Mouse (Mus musculus) thymus, postnatal 0 days (tissue): ENCODE data around the gene Apoa4. TPM values are rescaled to one million over a fixed set of nuclear protein-coding genes. Genes with fewer than 3 reads are reported as not detected.

Experiments
- DNase-seq: peaks from one replicate; pipeline ENCODE4 v3.0.0-alpha.2; 2015; ENCODE audit warnings: low spot score
- polyA plus RNA-seq: library from polyadenylated mRNA; unstranded; fragments of >200 nt; fragmentation: Nextera tagmentation; extraction: Ambion mirVana; gene quantifications from 2 replicates; pipeline ENCODE4 v1.2.1, GENCODE M21; 2015

Gene Apoa4
- polyA plus RNA-seq, 1 experiment from 2014 or later, result 2.9 TPM

GRCm38 (mm10) chr9:46272070-46272469 lies 31.6 kb downstream of the Apoa4 start:
- peak; percentile 18 for DNase-seq

GRCm38 (mm10) chr9:46272677-46273454 lies 32.4 kb downstream of the Apoa4 start, which contains the start of gene Zpr1:
Gene Zpr1 (plus strand): TSS chr9:46273064.
- DNase-seq, result peak; percentile 92

DNA sequence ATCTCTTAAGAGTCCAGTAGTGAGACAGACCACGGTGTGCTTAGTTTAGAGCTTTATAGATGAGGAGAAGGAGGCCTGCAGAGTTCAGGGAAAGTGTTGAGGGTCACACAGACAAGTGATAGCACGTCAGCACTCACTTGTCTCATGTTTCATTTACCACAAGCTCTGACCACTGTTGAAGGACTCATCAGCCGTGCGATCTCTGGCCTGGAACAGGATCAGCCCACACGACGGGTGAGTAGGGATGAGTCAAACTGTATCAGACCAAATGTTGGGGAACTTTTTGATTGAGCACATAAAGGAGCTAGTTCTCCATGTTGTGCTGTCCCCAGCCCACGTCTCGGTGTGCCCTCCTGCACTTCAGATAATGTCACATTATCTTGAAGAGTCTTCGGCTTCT lies 34.0 kb downstream of the Apoa4 start:
- DNase-seq, result no peak

DNA sequence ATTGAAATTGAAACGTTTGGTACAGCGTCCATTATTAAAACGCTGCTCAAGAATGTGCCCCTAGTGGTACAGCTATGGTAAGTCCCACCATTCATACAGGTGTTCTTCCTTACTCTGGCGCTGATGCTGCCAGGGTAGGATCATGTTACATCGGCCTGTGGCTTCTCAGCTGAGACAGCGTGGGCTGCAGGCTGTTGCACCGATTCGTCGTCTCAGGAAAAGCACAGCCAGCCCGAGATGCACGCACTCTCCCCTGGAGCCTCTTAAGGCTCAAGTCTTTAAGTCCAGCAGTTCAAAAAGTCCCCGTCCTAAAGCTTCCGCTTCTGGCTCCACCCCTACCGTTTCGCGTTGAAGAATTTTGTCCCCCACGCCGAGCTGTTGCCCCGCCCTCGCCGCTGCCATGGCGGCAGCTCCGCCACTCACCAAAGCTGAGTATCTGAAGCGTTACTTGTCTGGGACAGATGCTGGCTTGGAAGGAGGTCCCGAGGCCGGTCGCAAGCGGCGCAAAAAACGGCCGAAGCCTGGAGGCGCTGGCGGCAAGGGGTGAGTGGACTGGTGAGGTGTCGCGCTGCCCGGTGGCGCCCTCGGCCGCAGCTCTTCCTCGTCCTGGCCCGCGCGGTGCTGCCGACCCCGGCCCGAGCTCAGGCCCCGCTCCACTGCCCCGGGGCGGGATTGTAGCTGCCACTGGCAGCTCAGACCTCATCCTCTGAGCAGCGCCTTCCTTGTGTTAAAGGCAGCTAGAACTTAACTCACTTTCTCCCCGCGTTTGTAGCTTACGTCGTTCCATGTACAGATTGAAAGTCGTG lies 42.3 kb downstream of the Apoa4 start, which contains the start of gene Bud13:
Gene Bud13, plus strand, starts transcription at position 378 of the 806 bp plus-strand sequence.
- peak; percentile 92 for DNase-seq

Other genes starting within 250 kb of the Apoa4 start
- 110 TPM in 2 replicates for gene Pafah1b2, start 228.0 kb upstream of the Apoa4 start, polyA plus RNA-seq
- 6.3 and 9.4 TPM in 2 replicates for gene Sik3, start 227.9 kb upstream of the Apoa4 start, polyA plus RNA-seq
- gene Apoa1, start 12.1 kb upstream of the Apoa4 start, polyA plus RNA-seq, result 5.4 and 7.0 TPM in 2 replicates
- gene Apoc3, start 5.1 kb upstream of the Apoa4 start, polyA plus RNA-seq, result 1.3 and 1.4 TPM in 2 replicates
- 0.18 and 0.30 TPM in 2 replicates for gene Apoa5, start 27.9 kb downstream of the Apoa4 start, polyA plus RNA-seq
- gene Zpr1, start 32.4 kb downstream of the Apoa4 start, polyA plus RNA-seq, result 54.9 and 58.3 TPM in 2 replicates
- 19.5 and 19.6 TPM in 2 replicates for gene Bud13, start 42.3 kb downstream of the Apoa4 start, polyA plus RNA-seq
- not detected in 2 replicates for gene 4931429L15Rik, start 79.3 kb downstream of the Apoa4 start, polyA plus RNA-seq